Mouse (Mus musculus) liver, postnatal 0 days (tissue): Measurements from ENCODE around the gene Mast3. TPM values are rescaled to one million over a fixed set of nuclear protein-coding genes. Genes with fewer than 3 reads are reported as not detected.

Source experiments
- ATAC-seq: fragments of 200-750 bp; cut with Nextera tagmentation; 2 replicates; pipeline ENCODE4 v1.8.0; 2017; ENCODE audit warnings: mild to moderate bottlenecking, moderate library complexity
- DNase-seq: peaks from one replicate; pipeline ENCODE4 v3.0.0-alpha.2; 2016
- H3K27ac ChIP-seq: fragments of 300-500 bp; sonication (generic); 2 replicates; pipeline ENCODE4 v1.5.1; 2014; ENCODE audit warnings: antibody characterized with exemption, moderate library complexity, mild to moderate bottlenecking, low read depth
- H3K27me3 ChIP-seq: fragments of 300-500 bp; sonication (generic); 2 replicates; pipeline ENCODE4 v1.6.1; 2014; ENCODE audit warnings: low read length, control low read depth, mixed read lengths; ENCODE audit not compliant: insufficient read depth
- H3K36me3 ChIP-seq: fragments of 300-500 bp; sonication (generic); replicated peaks from 2 replicates; pipeline ENCODE4 v1.6.1; 2014; ENCODE audit warnings: mild to moderate bottlenecking, control low read depth, low read length, moderate library complexity, mixed read lengths; ENCODE audit not compliant: insufficient read depth
- H3K4me1 ChIP-seq: fragments of 300-500 bp; sonication (generic); 2 replicates; pipeline ENCODE4 v1.6.1; 2014; ENCODE audit warnings: antibody characterized with exemption, mild to moderate bottlenecking, control low read depth; ENCODE audit not compliant: insufficient read depth
- H3K4me2 ChIP-seq: fragments of 300-500 bp; sonication (generic); 2 replicates; pipeline ENCODE4 v1.6.1; 2014; ENCODE audit warnings: low read depth, mild to moderate bottlenecking, low read length, moderate library complexity, mixed read lengths
- H3K4me3 ChIP-seq: fragments of 300-500 bp; sonication (generic); 2 replicates; pipeline ENCODE4 v1.5.1; 2014; ENCODE audit warnings: low read depth, low read length
- H3K9ac ChIP-seq: fragments of 300-500 bp; sonication (generic); replicated peaks from 2 replicates; pipeline ENCODE4 v1.6.1; 2014; ENCODE audit warnings: mild to moderate bottlenecking, moderate library complexity
- H3K9me3 ChIP-seq: fragments of 300-500 bp; sonication (generic); 2 replicates; pipeline ENCODE4 v1.6.1; 2016; ENCODE audit warnings: mild to moderate bottlenecking, control low read depth, low read length, mixed read lengths
- CTCF ChIP-seq: sonication (generic); IDR thresholded peaks from 2 replicates; pipeline ENCODE4 v1.5.1; 2016; ENCODE audit warnings: antibody characterized with exemption, low read depth
- EP300 ChIP-seq: IDR thresholded peaks from 2 replicates; pipeline ENCODE4 v1.6.1; 2016; ENCODE audit warnings: antibody characterized with exemption, low read depth, mild to moderate bottlenecking
- WGBS: fragments of 180-500 bp; shearing (Covaris S2); extraction: QIAGEN DNeasy Blood & Tissue Kit; methylation state at CpG from one replicate; pipeline ENCODE4 v1.1.7; 2014; ENCODE audit not compliant: insufficient replicate concordance; 5-methylcytosine and 5-hydroxymethylcytosine counted together
- polyA plus RNA-seq: library from polyadenylated mRNA; unstranded; fragments of >200 nt; fragmentation: Nextera tagmentation; extraction: Ambion mirVana; gene quantifications from 2 replicates; pipeline ENCODE4 v1.2.1, GENCODE M21; 2015

The Mast3 gene
- polyA plus RNA-seq, 1 experiment from 2014 or later = 6.0 TPM

DNA sequence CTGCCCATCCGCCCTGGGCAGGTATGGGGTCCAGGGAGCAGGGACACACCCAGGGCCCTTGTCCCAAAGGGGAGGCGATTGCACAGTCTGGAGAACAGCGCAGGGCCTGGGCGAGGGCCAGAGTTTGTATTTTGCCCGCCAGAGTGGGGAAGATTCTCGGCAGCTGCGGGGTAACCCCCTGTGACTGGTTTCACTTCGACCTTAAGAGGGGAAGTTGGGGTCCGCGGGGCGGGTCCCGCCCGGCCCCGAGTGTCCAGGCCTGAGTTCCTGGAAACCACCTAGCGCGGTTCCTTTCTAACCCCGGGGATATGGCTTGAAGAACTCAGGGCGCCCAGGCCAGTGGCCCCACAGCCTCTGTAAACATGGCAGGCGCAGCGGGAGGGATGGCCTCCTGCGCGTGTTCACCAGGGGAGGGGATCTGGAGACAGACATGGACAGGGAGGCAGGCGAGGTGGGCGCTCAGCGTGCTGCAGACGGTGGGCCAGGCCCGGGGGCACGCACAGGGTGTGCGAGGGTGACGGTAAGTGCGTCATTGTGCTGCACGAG lies 36.5 kb downstream of the Mast3 start:
- H3K4me3 ChIP-seq = no peak overlapping the region
- H3K9me3 ChIP-seq = no peaks in the 10 kb centered on the region
- H3K27ac ChIP-seq = peak overlapping the region; percentile 66
- ATAC-seq (no peak), DNase-seq (peak; percentile 57)
- peaks cover 51% of the 10 kb centered on the region for H3K4me1 ChIP-seq
- H3K36me3 ChIP-seq = peaks cover 26% of the 10 kb centered on the region
- H3K4me2 ChIP-seq = 0 out of 2 replicates have a peak overlapping the region, but pooled peaks have one; percentile 9
- no peak overlapping the region for H3K9ac ChIP-seq
- TF ChIP-seq EP300 (no peak), CTCF (no peak)
- no peaks in the 10 kb centered on the region for H3K27me3 ChIP-seq
- 75% methylated on average over 32 of the region's 32 CpGs for WGBS

DNA sequence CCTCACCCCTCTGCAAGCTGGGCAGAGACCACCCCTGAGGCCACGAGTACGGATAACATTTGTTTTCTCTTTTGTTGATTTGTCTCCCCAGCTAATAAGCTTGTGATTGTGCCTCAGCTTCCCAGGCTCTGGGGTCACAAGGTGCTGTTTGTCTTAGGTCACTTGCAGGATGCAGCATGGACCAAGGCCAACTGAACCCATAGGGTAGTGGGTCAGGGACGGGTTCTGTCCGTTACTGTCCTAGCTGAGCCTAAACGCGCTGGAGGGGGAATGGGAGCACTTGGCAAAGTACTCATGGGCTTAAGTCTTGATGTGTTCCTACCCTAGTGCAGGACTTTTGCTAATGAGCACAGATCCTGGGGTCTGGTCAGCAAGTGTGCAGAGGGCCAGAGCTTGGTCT lies 37.4 kb downstream of the Mast3 start:
- DNase-seq = no peak
- Histone ChIP-seq H3K9ac (no peak overlapping the region), H3K36me3 (peaks cover 24% of the 10 kb centered on the region), H3K4me2 (no peak overlapping the region), H3K27ac (peak overlapping the region; percentile 66), H3K4me1 (peaks cover 57% of the 10 kb centered on the region), H3K4me3 (no peak overlapping the region), H3K9me3 (no peaks in the 10 kb centered on the region), H3K27me3 (no peaks in the 10 kb centered on the region)
- no peak for ATAC-seq
- TF ChIP-seq CTCF = no peak
- no peak for TF ChIP-seq EP300
- 69% methylated on average over 6 of the region's 6 CpGs for WGBS

DNA sequence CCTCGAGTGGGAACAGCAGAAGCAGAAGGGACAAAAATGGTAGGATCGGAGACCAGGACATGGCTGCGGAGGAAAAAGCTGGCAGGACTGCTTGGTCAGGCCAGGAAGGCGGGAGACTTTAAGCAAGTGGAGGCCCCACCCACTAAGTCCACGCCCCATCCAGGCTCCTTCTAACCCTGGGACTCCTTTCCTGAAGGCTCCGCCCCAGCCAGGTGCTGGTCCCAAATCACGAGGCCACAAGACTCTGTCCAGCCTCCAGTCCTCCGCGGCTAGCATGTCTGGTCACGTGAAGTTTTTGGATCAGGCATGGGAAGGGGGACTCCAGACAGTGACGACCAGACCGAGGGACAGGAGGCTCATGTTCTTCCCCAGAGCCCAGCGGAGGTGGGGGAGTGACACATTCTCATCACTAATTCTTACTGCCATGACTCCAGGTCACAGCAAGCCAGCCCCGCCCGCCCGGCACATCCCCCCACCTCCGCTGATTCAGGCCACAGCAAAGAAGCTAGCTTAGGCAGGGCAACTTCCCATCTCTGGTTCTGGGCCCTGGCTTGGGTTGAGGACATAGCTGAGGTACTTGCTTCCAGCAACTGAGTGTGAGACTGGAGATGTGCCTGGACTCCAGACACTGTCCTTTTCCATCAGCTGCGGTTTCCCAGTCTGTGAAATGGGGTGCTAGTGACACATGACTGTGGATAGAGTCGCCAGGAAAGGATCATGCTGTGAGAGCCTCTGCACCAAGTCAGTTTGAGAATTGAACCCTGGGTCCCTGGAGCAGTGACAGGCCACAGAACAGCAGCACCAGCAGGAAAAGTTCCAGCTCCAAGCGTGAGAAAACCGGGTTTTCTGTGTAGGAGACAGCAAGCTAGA lies 38.0 kb downstream of the Mast3 start:
- DNase-seq (peak; percentile 82), ATAC-seq (peak; percentile 22; the same call in 1 of the 2 replicates)
- H3K4me2 ChIP-seq = peak overlapping the region; percentile 84
- H3K27me3 ChIP-seq = no peaks in the 10 kb centered on the region
- peak overlapping the region; percentile 48 for H3K4me3 ChIP-seq
- H3K27ac ChIP-seq = peak overlapping the region; percentile 66
- peaks cover 19% of the 10 kb centered on the region for H3K36me3 ChIP-seq
- WGBS = 15% methylated on average over 21 of the region's 21 CpGs
- TF ChIP-seq EP300 (no peak), CTCF (no peak)
- no peaks in the 10 kb centered on the region for H3K9me3 ChIP-seq
- H3K4me1 ChIP-seq = peaks cover 64% of the 10 kb centered on the region
- H3K9ac ChIP-seq = peak overlapping the region; percentile 70

DNA sequence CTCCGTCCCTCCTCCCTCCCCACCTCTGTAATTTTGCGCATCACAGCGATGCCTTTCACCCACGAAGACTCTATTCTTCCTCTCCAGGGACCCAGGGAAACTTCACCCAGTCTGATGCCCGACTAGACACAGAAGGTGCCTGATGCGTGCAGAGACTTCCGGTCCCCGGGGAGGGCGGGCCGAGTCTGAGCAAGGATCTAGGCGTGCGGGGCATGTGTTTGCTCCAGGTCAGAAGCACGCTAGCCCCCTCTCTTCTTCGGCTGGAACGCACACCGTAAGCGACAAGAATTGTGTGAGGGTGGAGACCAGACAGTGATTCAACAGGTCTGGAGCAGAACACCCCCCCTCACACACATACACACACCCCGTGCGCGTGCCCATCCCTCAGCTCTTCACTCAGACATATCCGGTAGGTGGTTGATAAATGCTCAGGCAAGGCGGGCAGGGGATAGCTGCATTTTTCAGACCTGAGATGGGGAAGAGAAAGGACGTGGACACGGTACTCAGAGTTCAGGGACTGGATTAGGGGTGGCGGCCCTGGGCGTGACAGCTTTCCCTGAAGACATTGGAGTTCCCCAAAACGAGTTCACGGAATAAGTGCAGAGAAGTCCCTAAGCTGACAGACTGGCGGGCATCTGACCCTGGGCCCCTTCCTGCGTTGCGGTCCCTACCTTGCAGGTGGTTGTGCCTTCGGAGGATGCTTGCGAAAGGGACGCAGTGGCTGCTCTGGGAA lies 38.9 kb downstream of the Mast3 start:
- Histone ChIP-seq H3K4me3 (peak overlapping the region; percentile 48), H3K4me2 (peak overlapping the region; percentile 84), H3K4me1 (peaks cover 72% of the 10 kb centered on the region), H3K9me3 (no peaks in the 10 kb centered on the region), H3K27ac (peak overlapping the region; percentile 66), H3K27me3 (no peaks in the 10 kb centered on the region), H3K36me3 (peaks cover 19% of the 10 kb centered on the region), H3K9ac (peak overlapping the region; percentile 70)
- ATAC-seq (no peak), DNase-seq (peak; percentile 71)
- TF ChIP-seq CTCF = no peak
- no peak for TF ChIP-seq EP300
- 4% methylated on average over 34 of the region's 34 CpGs for WGBS

DNA sequence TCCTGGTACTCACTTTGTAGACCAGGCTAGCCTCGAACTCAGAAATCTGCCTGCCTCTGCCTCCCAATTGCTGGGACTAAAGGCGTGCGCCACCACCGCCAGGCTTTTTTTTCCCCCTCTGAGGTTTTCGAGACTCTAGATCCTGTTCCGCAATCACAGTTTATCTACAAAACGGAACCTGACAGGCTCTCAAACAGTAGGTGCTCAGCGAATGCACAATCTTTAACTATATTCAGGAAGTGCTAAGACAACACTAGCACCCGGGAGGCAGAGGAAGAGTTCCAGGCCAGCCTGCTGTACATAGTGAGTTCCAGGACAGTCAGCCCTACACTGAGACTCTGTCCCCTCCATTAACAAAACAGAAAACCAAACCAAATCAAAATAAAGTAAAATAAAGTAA lies 39.5 kb downstream of the Mast3 start:
- no peak for ATAC-seq
- no peak for DNase-seq
- Histone ChIP-seq H3K27ac (0 out of 2 replicates have a peak overlapping the region, but pooled peaks have one; percentile 66), H3K27me3 (no peaks in the 10 kb centered on the region), H3K36me3 (peaks cover 12% of the 10 kb centered on the region), H3K9me3 (no peaks in the 10 kb centered on the region), H3K9ac (peak overlapping the region; percentile 8; the same call in 1 of the 2 replicates), H3K4me2 (peak overlapping the region; percentile 84), H3K4me3 (peak overlapping the region; percentile 48), H3K4me1 (peaks cover 73% of the 10 kb centered on the region)
- no peak for TF ChIP-seq CTCF
- TF ChIP-seq EP300 = no peak
- WGBS = 37% methylated on average over 9 of the region's 9 CpGs

DNA sequence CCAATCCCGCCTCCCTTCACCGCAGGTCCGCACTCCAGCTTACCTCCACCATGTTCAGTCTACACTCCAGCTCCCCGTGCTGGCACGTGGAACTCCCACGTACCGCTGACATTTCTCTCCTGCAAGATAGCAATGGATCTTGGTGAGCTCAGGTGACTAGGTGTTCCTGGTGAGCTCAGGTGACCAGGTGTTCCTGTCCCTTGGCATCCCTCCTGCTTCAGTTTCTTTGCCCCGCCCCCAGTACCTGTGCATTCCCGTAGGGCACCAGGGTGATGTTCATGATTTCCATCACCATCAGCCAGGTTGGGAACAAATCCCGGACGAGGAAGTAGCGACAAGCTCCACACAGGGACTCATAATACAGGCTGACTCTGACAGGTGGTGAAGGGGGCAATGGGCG lies 40.2 kb downstream of the Mast3 start:
- DNase-seq (no peak), ATAC-seq (no peak)
- Histone ChIP-seq H3K36me3 (peaks cover 10% of the 10 kb centered on the region), H3K4me1 (peaks cover 79% of the 10 kb centered on the region), H3K9ac (no peak overlapping the region; the same call in 1 of the 2 replicates), H3K27me3 (no peaks in the 10 kb centered on the region), H3K4me2 (peak overlapping the region; percentile 84), H3K9me3 (no peaks in the 10 kb centered on the region), H3K4me3 (no peak overlapping the region), H3K27ac (peak overlapping the region; percentile 87)
- 83% methylated on average over 13 of the region's 13 CpGs for WGBS
- TF ChIP-seq CTCF = no peak
- no peak for TF ChIP-seq EP300
